Mouse (Mus musculus): ENCODE data around the gene Pam. TPM values are rescaled to one million over a fixed set of nuclear protein-coding genes. Genes with fewer than 3 reads are reported as not detected.
"Not testable (repeated sequence)": the region's sequence is repeated elsewhere in the genome, so short reads cannot be mapped to it uniquely, and the experiment has no call there.

The Pam gene
- polyA plus RNA-seq, 1 experiment from 2014 or later, result 8.9 TPM

DNA sequence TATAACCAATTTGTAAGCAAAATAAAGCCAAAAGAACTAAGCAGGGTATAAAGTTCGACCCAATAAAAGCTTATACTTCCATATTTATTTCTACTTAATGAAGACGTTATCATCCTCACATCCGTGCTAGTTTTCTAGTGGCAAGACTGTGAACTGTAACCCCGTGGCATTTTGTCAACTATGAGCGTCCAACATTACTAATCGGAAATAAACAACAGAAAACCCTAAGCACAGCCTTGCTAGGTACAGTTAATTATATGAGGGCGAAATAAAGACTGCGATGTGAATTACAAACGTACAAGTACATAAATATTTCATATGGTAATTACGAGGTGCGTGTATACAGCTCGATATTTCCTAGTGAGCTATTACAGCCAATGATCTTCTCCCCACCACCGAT lies 119.4 kb downstream of the Pam start:
- Histone ChIP-seq H3K4me2 (ENCODE audit: low read depth, low read length) (peak overlapping the region; percentile 59; the same call in 1 of the 2 replicates), H3K4me1 (ENCODE audit: control insufficient read depth, low read depth, low read length) (no peaks in the 10 kb centered on the region), H3K27me3 (ENCODE audit: control insufficient read depth, insufficient read depth, low read depth, low read length) (peaks cover 9% of the 10 kb centered on the region), H3K4me3 (ENCODE audit: low read depth, low read length) (no peak overlapping the region), H3K36me3 (ENCODE audit: control insufficient read depth, insufficient read depth) (no peaks in the 10 kb centered on the region), H3K9ac (ENCODE audit: low read depth, low read length) (no peak overlapping the region), H3K27ac (ENCODE audit: low read length) (no peak overlapping the region), H3K9me3 (replicated peaks; ENCODE audit: control insufficient read depth, low read length) (no peaks in the 10 kb centered on the region)
- 63% methylated on average over 13 of the region's 13 CpGs for WGBS (ENCODE audit: insufficient replicate concordance)
- no peak for ATAC-seq (ENCODE audit: low read depth)

DNA sequence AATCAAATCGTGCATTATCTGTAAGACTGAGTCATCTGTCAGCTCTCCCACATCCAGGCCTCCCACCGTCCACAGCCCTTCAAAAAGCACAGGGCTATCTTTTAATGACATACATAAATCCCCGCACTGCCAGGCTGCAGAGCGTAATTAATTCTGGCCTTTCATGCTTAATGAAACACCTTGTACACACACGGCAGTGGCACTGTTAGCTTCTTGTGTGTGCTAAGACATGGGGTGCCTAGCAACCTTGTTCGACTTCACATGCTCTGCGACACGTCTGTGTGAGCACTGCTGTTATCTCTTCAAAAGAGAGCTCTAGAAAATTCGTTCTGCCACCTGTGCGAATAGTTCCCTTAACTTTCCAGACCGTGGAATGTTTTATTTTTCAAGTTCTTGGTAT lies 120.5 kb downstream of the Pam start:
- Histone ChIP-seq H3K9me3 (replicated peaks; ENCODE audit: control insufficient read depth, low read length) (no peaks in the 10 kb centered on the region), H3K4me2 (ENCODE audit: low read depth, low read length) (no peak overlapping the region), H3K27me3 (ENCODE audit: control insufficient read depth, insufficient read depth, low read depth, low read length) (peaks cover 9% of the 10 kb centered on the region), H3K9ac (ENCODE audit: low read depth, low read length) (no peak overlapping the region), H3K4me1 (ENCODE audit: control insufficient read depth, low read depth, low read length) (no peaks in the 10 kb centered on the region), H3K4me3 (ENCODE audit: low read depth, low read length) (no peak overlapping the region), H3K36me3 (ENCODE audit: control insufficient read depth, insufficient read depth) (no peaks in the 10 kb centered on the region), H3K27ac (ENCODE audit: low read length) (no peak overlapping the region)
- ATAC-seq (ENCODE audit: low read depth), result no peak
- 62% methylated on average over 11 of the region's 11 CpGs for WGBS (ENCODE audit: insufficient replicate concordance)

- Histone ChIP-seq H3K4me1 (ENCODE audit: control insufficient read depth, low read depth, low read length) (no peaks in the 10 kb centered on the region), H3K27me3 (ENCODE audit: control insufficient read depth, insufficient read depth, low read depth, low read length) (no peaks in the 10 kb centered on the region), H3K9ac (ENCODE audit: low read depth, low read length) (no peak overlapping the region), H3K9me3 (replicated peaks; ENCODE audit: control insufficient read depth, low read length) (no peaks in the 10 kb centered on the region), H3K4me2 (ENCODE audit: low read depth, low read length) (no peak overlapping the region), H3K27ac (ENCODE audit: low read length) (no peak overlapping the region), H3K36me3 (ENCODE audit: control insufficient read depth, insufficient read depth) (no peaks in the 10 kb centered on the region), H3K4me3 (ENCODE audit: low read depth, low read length) (no peak overlapping the region)
- ATAC-seq (ENCODE audit: low read depth), result no peak
- 50% methylated on average over 4 of the region's 4 CpGs for WGBS (ENCODE audit: insufficient replicate concordance)
Observed at GRCm38 (mm10) chr1:97969765-97970164, 125.7 kb downstream of the Pam start.

GRCm38 (mm10) chr1:97963711-97964110 lies 131.7 kb downstream of the Pam start:
- H3K36me3 ChIP-seq (ENCODE audit: control insufficient read depth, insufficient read depth), result no peaks in the 10 kb centered on the region

DNA sequence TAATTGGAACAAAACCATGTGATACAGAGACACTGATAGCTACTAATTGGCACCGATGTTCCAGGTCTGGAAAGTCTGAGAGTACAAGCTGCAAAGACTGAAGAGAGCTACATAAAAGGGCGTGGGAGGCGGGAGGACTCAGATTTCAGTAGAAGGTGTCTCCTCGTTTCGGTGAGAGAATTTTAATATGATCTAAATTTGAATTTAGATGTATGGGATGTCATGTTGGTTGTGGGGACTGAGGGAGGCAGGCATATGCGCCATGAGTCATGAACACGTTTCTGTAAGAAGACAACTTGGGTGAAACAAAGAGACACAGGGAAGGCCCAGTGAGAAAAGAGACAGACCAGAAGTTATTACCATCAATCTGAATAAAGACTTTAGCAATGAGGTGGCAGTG lies 133.3 kb downstream of the Pam start:
- no peak overlapping the region for H3K4me2 ChIP-seq (ENCODE audit: low read depth, low read length)
- ATAC-seq (ENCODE audit: low read depth), result no peak
- H3K9me3 ChIP-seq (replicated peaks; ENCODE audit: control insufficient read depth, low read length), result no peaks in the 10 kb centered on the region
- H3K27me3 ChIP-seq (ENCODE audit: control insufficient read depth, insufficient read depth, low read depth, low read length), result no peaks in the 10 kb centered on the region
- no peaks in the 10 kb centered on the region for H3K4me1 ChIP-seq (ENCODE audit: control insufficient read depth, low read depth, low read length)
- H3K4me3 ChIP-seq (ENCODE audit: low read depth, low read length), result no peak overlapping the region
- WGBS (ENCODE audit: insufficient replicate concordance), result 71% methylated on average over 7 of the region's 7 CpGs
- H3K36me3 ChIP-seq (ENCODE audit: control insufficient read depth, insufficient read depth), result no peaks in the 10 kb centered on the region
- no peak overlapping the region for H3K27ac ChIP-seq (ENCODE audit: low read length)
- no peak overlapping the region for H3K9ac ChIP-seq (ENCODE audit: low read depth, low read length)

More at GRCm38 (mm10) chr1:97963711-97964110, 131.7 kb downstream of the Pam start:
- Histone ChIP-seq H3K4me3 (ENCODE audit: low read depth, low read length) (no peak overlapping the region), H3K9ac (ENCODE audit: low read depth, low read length) (no peak overlapping the region), H3K27ac (ENCODE audit: low read length) (no peak overlapping the region), H3K27me3 (ENCODE audit: control insufficient read depth, insufficient read depth, low read depth, low read length) (no peaks in the 10 kb centered on the region), H3K4me1 (ENCODE audit: control insufficient read depth, low read depth, low read length) (no peaks in the 10 kb centered on the region), H3K4me2 (ENCODE audit: low read depth, low read length) (no peak overlapping the region), H3K9me3 (replicated peaks; ENCODE audit: control insufficient read depth, low read length) (no peaks in the 10 kb centered on the region)
- no peak for ATAC-seq (ENCODE audit: low read depth)
- 61% methylated on average over 2 of the region's 2 CpGs for WGBS (ENCODE audit: insufficient replicate concordance)

GRCm38 (mm10) chr1:97960681-97961080 lies 134.8 kb downstream of the Pam start:
- 79% methylated on average over 3 of the region's 3 CpGs for WGBS (ENCODE audit: insufficient replicate concordance)
- no peak overlapping the region for H3K4me2 ChIP-seq (ENCODE audit: low read depth, low read length)
- ATAC-seq (ENCODE audit: low read depth), result no peak
- H3K27me3 ChIP-seq (ENCODE audit: control insufficient read depth, insufficient read depth, low read depth, low read length), result no peaks in the 10 kb centered on the region
- H3K36me3 ChIP-seq (ENCODE audit: control insufficient read depth, insufficient read depth), result no peaks in the 10 kb centered on the region
- no peaks in the 10 kb centered on the region for H3K9me3 ChIP-seq (replicated peaks; ENCODE audit: control insufficient read depth, low read length)
- no peak overlapping the region for H3K4me3 ChIP-seq (ENCODE audit: low read depth, low read length)
- no peaks in the 10 kb centered on the region for H3K4me1 ChIP-seq (ENCODE audit: control insufficient read depth, low read depth, low read length)
- no peak overlapping the region for H3K9ac ChIP-seq (ENCODE audit: low read depth, low read length)
- no peak overlapping the region for H3K27ac ChIP-seq (ENCODE audit: low read length)

DNA sequence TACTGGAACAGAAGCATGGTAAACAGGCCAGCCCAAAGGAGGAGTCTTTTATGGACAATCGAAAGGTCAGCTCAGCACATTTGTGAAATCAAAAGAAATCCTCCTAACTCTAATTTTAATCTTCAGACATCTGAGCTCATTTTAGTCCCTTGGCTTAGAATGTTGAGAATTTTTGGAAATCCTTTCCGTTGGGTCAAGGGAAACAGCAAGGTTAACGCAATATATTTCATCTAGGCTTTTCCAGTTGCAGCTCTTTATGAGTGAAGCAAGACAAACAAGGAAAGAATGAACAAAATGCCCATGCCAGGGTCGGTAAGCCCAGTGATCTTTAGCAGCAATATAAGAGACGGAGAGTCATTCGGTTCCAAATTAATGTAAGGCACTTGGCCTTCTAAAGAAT lies 135.3 kb downstream of the Pam start:
- Histone ChIP-seq H3K9ac (ENCODE audit: low read depth, low read length) (no peak overlapping the region), H3K36me3 (ENCODE audit: control insufficient read depth, insufficient read depth) (no peaks in the 10 kb centered on the region), H3K4me2 (ENCODE audit: low read depth, low read length) (no peak overlapping the region), H3K9me3 (replicated peaks; ENCODE audit: control insufficient read depth, low read length) (no peaks in the 10 kb centered on the region), H3K4me3 (ENCODE audit: low read depth, low read length) (no peak overlapping the region), H3K27ac (ENCODE audit: low read length) (no peak overlapping the region), H3K4me1 (ENCODE audit: control insufficient read depth, low read depth, low read length) (no peaks in the 10 kb centered on the region), H3K27me3 (ENCODE audit: control insufficient read depth, insufficient read depth, low read depth, low read length) (no peaks in the 10 kb centered on the region)
- ATAC-seq (ENCODE audit: low read depth), result no peak
- 73% methylated on average over 6 of the region's 6 CpGs for WGBS (ENCODE audit: insufficient replicate concordance)

DNA sequence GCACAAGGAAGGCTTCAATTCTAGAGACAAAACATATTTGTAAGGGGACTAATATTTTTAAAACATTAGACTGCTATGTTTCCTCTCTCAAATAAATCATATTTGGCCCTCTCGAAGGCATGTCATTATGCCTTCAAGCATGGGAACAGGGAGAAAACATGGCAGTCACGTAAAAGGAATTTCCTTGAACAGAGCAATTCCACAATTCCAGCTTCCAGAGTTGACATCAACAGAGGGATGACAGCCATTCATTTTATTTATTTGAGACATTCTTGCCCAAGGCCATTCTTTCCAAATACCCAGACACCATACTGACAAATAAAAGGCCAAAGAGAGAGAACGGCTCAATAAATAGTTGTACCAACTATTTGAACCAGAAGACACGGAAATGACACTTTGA lies 136.7 kb downstream of the Pam start:
- Histone ChIP-seq H3K4me3 (ENCODE audit: low read depth, low read length) (no peak overlapping the region), H3K4me2 (ENCODE audit: low read depth, low read length) (no peak overlapping the region), H3K27me3 (ENCODE audit: control insufficient read depth, insufficient read depth, low read depth, low read length) (no peaks in the 10 kb centered on the region), H3K4me1 (ENCODE audit: control insufficient read depth, low read depth, low read length) (no peaks in the 10 kb centered on the region), H3K36me3 (ENCODE audit: control insufficient read depth, insufficient read depth) (no peaks in the 10 kb centered on the region), H3K9ac (ENCODE audit: low read depth, low read length) (no peak overlapping the region), H3K27ac (ENCODE audit: low read length) (no peak overlapping the region), H3K9me3 (replicated peaks; ENCODE audit: control insufficient read depth, low read length) (no peaks in the 10 kb centered on the region)
- ATAC-seq (ENCODE audit: low read depth), result no peak
- WGBS (ENCODE audit: insufficient replicate concordance), result 59% methylated on average over 4 of the region's 4 CpGs

DNA sequence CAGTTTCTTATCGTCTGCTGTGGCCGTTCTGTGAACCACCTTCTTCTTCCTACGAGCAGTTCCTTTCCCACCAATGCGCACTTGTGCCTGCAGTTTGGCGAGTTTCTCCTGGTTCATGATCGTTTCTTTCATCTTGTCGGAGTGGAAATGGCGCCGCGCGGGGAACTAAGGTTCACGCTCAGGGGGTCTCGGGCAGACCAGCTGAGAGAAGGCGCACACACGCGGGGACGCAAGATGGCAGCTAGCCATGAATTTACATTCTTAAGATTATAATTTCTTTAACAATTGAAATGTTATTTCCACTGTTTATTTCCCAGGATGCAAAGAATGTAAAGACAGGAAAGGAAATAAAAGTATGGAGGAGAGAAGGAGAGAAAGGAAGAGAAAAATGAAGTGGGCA lies 146.2 kb downstream of the Pam start:
- H3K4me1 ChIP-seq (ENCODE audit: control insufficient read depth, low read depth, low read length); H3K4me3 ChIP-seq (ENCODE audit: low read depth, low read length); H3K36me3 ChIP-seq (ENCODE audit: control insufficient read depth, insufficient read depth); H3K4me2 ChIP-seq (ENCODE audit: low read depth, low read length); H3K27me3 ChIP-seq (ENCODE audit: control insufficient read depth, insufficient read depth, low read depth, low read length); H3K27ac ChIP-seq (ENCODE audit: low read length); ATAC-seq (ENCODE audit: low read depth); H3K9ac ChIP-seq (ENCODE audit: low read depth, low read length); H3K9me3 ChIP-seq (replicated peaks; ENCODE audit: control insufficient read depth, low read length): not testable (repeated sequence)
- WGBS (ENCODE audit: insufficient replicate concordance), result 84% methylated on average over 17 of the region's 17 CpGs

DNA sequence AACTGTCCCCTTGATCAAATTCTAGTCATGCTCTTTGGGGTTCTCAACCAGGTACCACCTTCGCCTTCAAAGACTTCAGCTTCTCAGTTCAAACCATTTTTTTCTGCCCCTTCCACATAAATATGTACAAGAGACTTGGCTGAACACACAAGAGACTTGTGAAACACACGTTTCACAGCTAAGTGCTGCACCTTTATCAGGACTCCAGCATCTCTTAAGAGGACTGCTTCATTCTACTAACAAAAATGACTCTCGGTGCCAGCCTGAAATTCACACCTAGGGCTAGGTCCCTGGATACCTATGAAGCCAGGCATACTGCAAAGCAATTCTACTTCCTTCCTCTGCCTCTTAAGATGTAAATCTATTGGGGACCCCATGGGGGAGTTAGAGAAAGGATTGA lies 148.3 kb downstream of the Pam start:
- H3K36me3 ChIP-seq (ENCODE audit: control insufficient read depth, insufficient read depth), result no peaks in the 10 kb centered on the region
- WGBS (ENCODE audit: insufficient replicate concordance), result 54% methylated on average over 3 of the region's 3 CpGs
- no peak overlapping the region for H3K4me2 ChIP-seq (ENCODE audit: low read depth, low read length)
- no peaks in the 10 kb centered on the region for H3K9me3 ChIP-seq (replicated peaks; ENCODE audit: control insufficient read depth, low read length)
- no peak for ATAC-seq (ENCODE audit: low read depth)
- no peaks in the 10 kb centered on the region for H3K4me1 ChIP-seq (ENCODE audit: control insufficient read depth, low read depth, low read length)
- no peaks in the 10 kb centered on the region for H3K27me3 ChIP-seq (ENCODE audit: control insufficient read depth, insufficient read depth, low read depth, low read length)
- H3K4me3 ChIP-seq (ENCODE audit: low read depth, low read length), result no peak overlapping the region
- no peak overlapping the region for H3K9ac ChIP-seq (ENCODE audit: low read depth, low read length)
- no peak overlapping the region for H3K27ac ChIP-seq (ENCODE audit: low read length)

Measured in liver, embryonic 16.5 days (tissue).